29 mouse cellular contexts compared by ENCODE assay signal in genomic region chr9:83284097-83284496, GRCm38 (mm10).
DNase-seq lines count a peak whose midpoint lies in the region; ATAC-seq and TF ChIP-seq lines count a peak whose summit lies in the region.
"Had no signal": no experiment of that assay in that cellular context is flagged by ENCODE, and none has a peak within 500 bp of the region (broad histone marks: within the 10 kb centered on the region; RNA-seq: fewer than 3 reads in every experiment).

No protein-coding gene starts in this region.

- DNase-seq in liver, postnatal 0 days, result no peak
- no peak for DNase-seq in liver, embryonic 11.5 days (ENCODE audit: low spot score)
- no peak for DNase-seq in limb, embryonic 14.5 days (ENCODE audit: low spot score)
- DNase-seq in thymus, postnatal 36 days, result no peak
- DNase-seq: adrenal gland, adult 8-10 months; cerebellum, adult 11-12 months; cerebellum, adult 9-11 months; gastrocnemius, postnatal 36 days; heart, postnatal 10 days; kidney, adult 18-20 months; kidney, postnatal 14 days; layer of hippocampus, adult 9-11 months; lung, embryonic 14.5 days; lung, postnatal 14 days; right cerebral cortex, postnatal 4 days; thymus, adult 2 months; thymus, postnatal 4 days had no signal

- no peak overlapping the region for H3K9ac ChIP-seq in liver, postnatal 0 days (replicated peaks)
- H3K9ac ChIP-seq in liver, embryonic 11.5 days (ENCODE audit: low read depth, low read length), result no peak overlapping the region
- H3K9ac ChIP-seq in embryonic facial prominence, embryonic 15.5 days, result no peak overlapping the region
- H3K9ac ChIP-seq in limb, embryonic 14.5 days (ENCODE audit: low read depth, low read length, severe bottlenecking), result no peak overlapping the region
- H3K9ac ChIP-seq in hindbrain, embryonic 16.5 days (ENCODE audit: low read depth, low read length), result no peak overlapping the region
- H3K9ac ChIP-seq: forebrain, embryonic 15.5 days; heart, embryonic 13.5 days; hindbrain, embryonic 15.5 days; liver, embryonic 14.5 days; lung, embryonic 14.5 days; neural tube, embryonic 12.5 days had no signal

- no peaks in the 10 kb centered on the region for H3K36me3 ChIP-seq in liver, postnatal 0 days (replicated peaks; ENCODE audit: insufficient read depth, low read length)
- no peaks in the 10 kb centered on the region for H3K36me3 ChIP-seq in liver, embryonic 11.5 days (ENCODE audit: control insufficient read depth, insufficient read depth, low read length)
- no peaks in the 10 kb centered on the region for H3K36me3 ChIP-seq in embryonic facial prominence, embryonic 15.5 days
- H3K36me3 ChIP-seq in limb, embryonic 14.5 days (ENCODE audit: control insufficient read depth, insufficient read depth, low read length), result no peaks in the 10 kb centered on the region
- H3K36me3 ChIP-seq in hindbrain, embryonic 16.5 days (ENCODE audit: control insufficient read depth, insufficient read depth, low read length), result no peaks in the 10 kb centered on the region
- H3K36me3 ChIP-seq: forebrain, embryonic 15.5 days; G1E; heart, embryonic 13.5 days; hindbrain, embryonic 10.5 days; hindbrain, embryonic 15.5 days; midbrain, embryonic 10.5 days; neural tube, embryonic 12.5 days had no signal

- TF ChIP-seq CTCF in liver, postnatal 0 days (IDR thresholded peaks at IDR 0.05; ENCODE audit: low read depth), result no peak

- no peak for TF ChIP-seq EP300 in liver, postnatal 0 days (IDR thresholded peaks at IDR 0.05; ENCODE audit: low read depth)

- TF ChIP-seq POLR2A in limb, embryonic 14.5 days (IDR thresholded peaks at IDR 0.05; ENCODE audit: borderline replicate concordance, extremely low read depth, insufficient read depth, insufficient read length), result no peak

- no peaks in the 10 kb centered on the region for H3K27me3 ChIP-seq in liver, postnatal 0 days (ENCODE audit: insufficient read depth, low read length)
- no peaks in the 10 kb centered on the region for H3K27me3 ChIP-seq in liver, embryonic 11.5 days (replicated peaks; ENCODE audit: control insufficient read depth, insufficient read depth, low read length)
- no peaks in the 10 kb centered on the region for H3K27me3 ChIP-seq in embryonic facial prominence, embryonic 15.5 days
- no peaks in the 10 kb centered on the region for H3K27me3 ChIP-seq in limb, embryonic 14.5 days (ENCODE audit: control insufficient read depth, insufficient read depth, low read length)
- H3K27me3 ChIP-seq in hindbrain, embryonic 16.5 days (replicated peaks; ENCODE audit: control insufficient read depth, insufficient read depth, low read length), result no peaks in the 10 kb centered on the region
- H3K27me3 ChIP-seq: forebrain, embryonic 15.5 days; heart, embryonic 13.5 days; hindbrain, embryonic 15.5 days; neural tube, embryonic 12.5 days had no signal

- H3K4me1 ChIP-seq in liver, postnatal 0 days (ENCODE audit: insufficient read depth), result no peaks in the 10 kb centered on the region
- no peaks in the 10 kb centered on the region for H3K4me1 ChIP-seq in liver, embryonic 11.5 days (replicated peaks; ENCODE audit: control insufficient read depth, insufficient read depth, low read length)
- H3K4me1 ChIP-seq in embryonic facial prominence, embryonic 15.5 days, result no peaks in the 10 kb centered on the region
- peaks cover 2% of the 10 kb centered on the region for H3K4me1 ChIP-seq in limb, embryonic 14.5 days (ENCODE audit: control insufficient read depth, insufficient read depth, low read length)
- H3K4me1 ChIP-seq in hindbrain, embryonic 16.5 days (ENCODE audit: control insufficient read depth, insufficient read depth, low read depth, low read length), result no peaks in the 10 kb centered on the region
- H3K4me1 ChIP-seq: forebrain, embryonic 15.5 days; heart, embryonic 13.5 days; hindbrain, embryonic 10.5 days; hindbrain, embryonic 15.5 days; midbrain, embryonic 10.5 days; neural tube, embryonic 12.5 days had no signal

- WGBS in liver, postnatal 0 days (ENCODE audit: insufficient replicate concordance), result 55% methylated on average over 1 of the region's 1 CpGs
- 54% methylated on average over 1 of the region's 1 CpGs for WGBS in liver, embryonic 11.5 days
- WGBS in embryonic facial prominence, embryonic 15.5 days, result 60% methylated on average over 1 of the region's 1 CpGs
- 53% methylated on average over 1 of the region's 1 CpGs for WGBS in limb, embryonic 14.5 days
- 48% methylated on average over 1 of the region's 1 CpGs for WGBS in hindbrain, embryonic 16.5 days

- no peaks in the 10 kb centered on the region for H3K9me3 ChIP-seq in liver, postnatal 0 days (ENCODE audit: low read length)
- no peaks in the 10 kb centered on the region for H3K9me3 ChIP-seq in liver, embryonic 11.5 days (ENCODE audit: control insufficient read depth, low read length)
- H3K9me3 ChIP-seq in embryonic facial prominence, embryonic 15.5 days (replicated peaks), result no peaks in the 10 kb centered on the region
- H3K9me3 ChIP-seq in limb, embryonic 14.5 days (ENCODE audit: control insufficient read depth, low read length), result no peaks in the 10 kb centered on the region
- no peaks in the 10 kb centered on the region for H3K9me3 ChIP-seq in hindbrain, embryonic 16.5 days (ENCODE audit: control insufficient read depth, low read length)
- H3K9me3 ChIP-seq: forebrain, embryonic 15.5 days; G1E; hindbrain, embryonic 10.5 days; hindbrain, embryonic 15.5 days; midbrain, embryonic 10.5 days; neural tube, embryonic 12.5 days had no signal

- peak overlapping the region; percentile 55 for H3K27ac ChIP-seq in liver, postnatal 0 days (ENCODE audit: low read depth)
- H3K27ac ChIP-seq in liver, embryonic 11.5 days (ENCODE audit: low read depth, low read length), result no peak overlapping the region
- H3K27ac ChIP-seq in embryonic facial prominence, embryonic 15.5 days (replicated peaks), result no peak overlapping the region
- no peak overlapping the region; the same call in 1 of the 2 replicates for H3K27ac ChIP-seq in limb, embryonic 14.5 days (replicated peaks; ENCODE audit: low read depth, low read length)
- H3K27ac ChIP-seq in hindbrain, embryonic 16.5 days (ENCODE audit: low read depth, low read length), result no peak overlapping the region
- H3K27ac ChIP-seq: forebrain, embryonic 15.5 days; heart, embryonic 13.5 days; hindbrain, embryonic 10.5 days; hindbrain, embryonic 15.5 days; liver, embryonic 14.5 days; midbrain, embryonic 10.5 days; neural tube, embryonic 12.5 days had no signal

- no peak overlapping the region for H3K4me3 ChIP-seq in liver, postnatal 0 days (ENCODE audit: low read depth, low read length)
- no peak overlapping the region for H3K4me3 ChIP-seq in liver, embryonic 11.5 days (ENCODE audit: low read depth, low read length)
- H3K4me3 ChIP-seq in embryonic facial prominence, embryonic 15.5 days (replicated peaks), result no peak overlapping the region
- H3K4me3 ChIP-seq in limb, embryonic 14.5 days (replicated peaks; ENCODE audit: low read length), result no peak overlapping the region
- H3K4me3 ChIP-seq in hindbrain, embryonic 16.5 days (ENCODE audit: low read length), result no peak overlapping the region
- H3K4me3 ChIP-seq: forebrain, embryonic 15.5 days; heart, embryonic 13.5 days; hindbrain, embryonic 10.5 days; hindbrain, embryonic 15.5 days; midbrain, embryonic 10.5 days; myocyte; neural tube, embryonic 12.5 days had no signal

- no peak overlapping the region for H3K4me2 ChIP-seq in liver, postnatal 0 days (ENCODE audit: low read depth, low read length)
- no peak overlapping the region for H3K4me2 ChIP-seq in liver, embryonic 11.5 days
- H3K4me2 ChIP-seq in embryonic facial prominence, embryonic 15.5 days (replicated peaks), result no peak overlapping the region
- H3K4me2 ChIP-seq in limb, embryonic 14.5 days (replicated peaks; ENCODE audit: low read depth, low read length, severe bottlenecking), result no peak overlapping the region
- H3K4me2 ChIP-seq in hindbrain, embryonic 16.5 days (ENCODE audit: low read length), result no peak overlapping the region
- H3K4me2 ChIP-seq: forebrain, embryonic 15.5 days; heart, embryonic 13.5 days; hindbrain, embryonic 15.5 days; lung, embryonic 14.5 days; neural tube, embryonic 12.5 days had no signal

- ATAC-seq in liver, postnatal 0 days, result no peak
- no peak for ATAC-seq in liver, embryonic 11.5 days (replicated peaks; ENCODE audit: low FRiP score)
- peak; percentile 75 for ATAC-seq in embryonic facial prominence, embryonic 15.5 days (ENCODE audit: insufficient number of reproducible peaks, low FRiP score, low TSS enrichment, low read depth)
- ATAC-seq in limb, embryonic 14.5 days (ENCODE audit: low FRiP score, low read depth), result peak; percentile 26; the same call in 1 of the 2 replicates
- no peak for ATAC-seq in hindbrain, embryonic 16.5 days
- ATAC-seq: forebrain, embryonic 15.5 days; midbrain, embryonic 16.5 days had no signal

Comparison
In these comparisons a context has a peak if more than half of its experiments do, and no peak if none do; other contexts are left out.
1. ATAC-seq: peak in embryonic facial prominence, embryonic 15.5 days (single experiment) and limb, embryonic 14.5 days (single experiment); none in liver, postnatal 0 days (single experiment), liver, embryonic 11.5 days (single experiment) and hindbrain, embryonic 16.5 days (single experiment).